Mouse (Mus musculus): ENCODE results near the gene Hmgb3.

- no peak for TF ChIP-seq CTCF (IDR thresholded peaks at IDR 0.05; ENCODE audit: borderline replicate concordance, extremely low read depth, insufficient read depth, insufficient read length)
- TF ChIP-seq POLR2A (IDR thresholded peaks at IDR 0.05; ENCODE audit: borderline replicate concordance, extremely low read depth, insufficient read depth, insufficient read length, poor library complexity, severe bottlenecking), result no peak
These were observed 3.6 kb downstream of the Hmgb3 start for GRCm38 (mm10) chrX:71559336-71559735.

Data from brain, embryonic 14.5 days (tissue).